Mouse (Mus musculus): ENCODE measurements at regions not wholly inside any gene's neighbourhood (a gene's known extent, or its start where the extent isn't known, plus 50 kb on each side); places are given as distances from the start of the nearest gene placed in this dataset.

DNA sequence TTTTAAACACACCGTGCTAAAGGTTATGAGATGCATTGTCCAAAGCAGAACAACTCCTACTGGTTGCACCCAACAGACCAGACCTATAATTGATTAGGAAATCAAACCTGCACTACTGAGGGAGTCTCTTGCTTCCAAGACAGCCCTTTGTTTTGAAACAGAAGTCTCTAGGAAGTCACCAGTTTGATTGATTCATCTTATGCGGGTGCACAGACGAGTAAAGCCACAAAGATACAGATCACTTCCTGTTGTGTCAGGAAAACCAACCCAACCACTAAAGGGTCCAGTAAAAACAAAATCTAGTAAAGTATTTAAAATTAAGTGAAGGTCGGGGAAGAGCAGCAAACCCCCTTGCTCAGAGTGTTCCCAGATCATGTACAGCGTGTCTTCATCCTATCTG is 58.3 kb upstream of the N6amt1 start:
- no peaks in the 10 kb centered on the region for H3K36me3 ChIP-seq
- H3K4me1 ChIP-seq, result no peaks in the 10 kb centered on the region
- no peak overlapping the region for H3K4me2 ChIP-seq
- H3K9ac ChIP-seq, result no peak overlapping the region
- H3K4me3 ChIP-seq, result no peak overlapping the region
- no peaks in the 10 kb centered on the region for H3K9me3 ChIP-seq
- H3K27ac ChIP-seq, result no peak overlapping the region
- ATAC-seq (ENCODE audit: insufficient number of reproducible peaks, low FRiP score, low TSS enrichment, low read depth), result no peak
- H3K27me3 ChIP-seq, result no peaks in the 10 kb centered on the region
- WGBS, result 84% methylated on average over 5 of the region's 5 CpGs

DNA sequence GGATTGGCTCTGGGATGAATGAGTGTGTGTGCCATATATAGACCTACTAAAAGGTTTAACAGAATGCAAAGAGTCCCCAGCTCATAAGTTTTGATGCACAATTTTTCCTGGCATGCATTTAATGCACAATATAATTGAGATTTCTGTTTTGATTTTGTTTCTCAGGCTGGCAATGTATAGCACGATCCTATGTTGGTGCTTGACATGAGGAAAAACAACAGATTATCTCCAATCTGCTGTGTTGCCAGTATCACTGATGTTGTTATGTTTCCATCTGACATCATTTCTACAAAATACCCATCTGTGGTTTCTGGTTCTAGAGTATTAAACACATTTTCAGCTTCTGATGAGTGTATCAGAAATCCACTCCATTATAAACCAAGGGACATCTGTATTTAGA is 61.2 kb upstream of the N6amt1 start:
- Histone ChIP-seq H3K27ac (no peak overlapping the region), H3K4me2 (no peak overlapping the region), H3K9me3 (no peaks in the 10 kb centered on the region), H3K4me1 (no peaks in the 10 kb centered on the region), H3K36me3 (no peaks in the 10 kb centered on the region), H3K4me3 (no peak overlapping the region), H3K27me3 (no peaks in the 10 kb centered on the region), H3K9ac (no peak overlapping the region)
- no peak for ATAC-seq (ENCODE audit: insufficient number of reproducible peaks, low FRiP score, low TSS enrichment, low read depth)
- 85% methylated on average over 1 of the region's 1 CpGs for WGBS

DNA sequence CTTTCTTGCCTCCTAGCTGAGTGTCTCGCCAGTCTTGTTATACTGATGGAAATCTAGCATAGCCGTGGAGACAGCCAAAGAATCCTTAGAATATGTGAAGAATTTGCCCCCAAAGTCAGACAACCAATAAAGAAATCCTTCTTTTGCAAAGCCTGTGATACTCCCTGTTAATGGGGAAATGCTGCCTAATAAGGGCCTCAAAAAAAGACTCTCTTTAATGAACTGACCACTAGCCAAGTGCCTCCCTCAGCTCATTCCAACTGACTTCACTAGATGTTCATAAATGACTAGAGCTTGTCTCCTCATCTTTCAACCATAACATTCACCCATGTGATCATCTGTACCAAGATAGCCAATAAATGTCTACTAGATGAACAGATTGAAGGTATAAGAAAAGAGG is 62.3 kb upstream of the N6amt1 start:
- Histone ChIP-seq H3K36me3 (no peaks in the 10 kb centered on the region), H3K4me1 (no peaks in the 10 kb centered on the region), H3K27me3 (no peaks in the 10 kb centered on the region), H3K9me3 (no peaks in the 10 kb centered on the region), H3K4me3 (no peak overlapping the region), H3K9ac (no peak overlapping the region), H3K4me2 (no peak overlapping the region), H3K27ac (no peak overlapping the region)
- ATAC-seq (ENCODE audit: insufficient number of reproducible peaks, low FRiP score, low TSS enrichment, low read depth), result no peak
- WGBS, result 73% methylated on average over 2 of the region's 2 CpGs

DNA sequence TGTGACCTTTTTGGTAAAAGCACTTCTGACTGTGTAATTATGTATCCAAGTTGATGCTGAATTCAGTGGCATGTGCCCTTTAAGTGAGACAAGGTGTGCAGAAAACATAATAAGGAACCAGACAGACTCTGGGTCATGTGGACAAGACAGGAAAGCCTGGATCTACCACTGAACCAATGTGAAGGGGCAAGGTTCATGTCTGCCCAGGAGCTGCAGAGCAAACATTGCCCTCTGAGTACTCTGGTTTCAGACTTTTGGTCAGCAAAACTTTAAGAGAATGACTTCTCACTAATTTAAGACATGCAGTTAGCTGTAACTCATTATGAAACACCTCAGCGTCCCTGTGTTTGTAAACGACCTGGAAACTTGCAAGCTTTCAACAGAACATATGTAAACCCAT is 68.3 kb upstream of the N6amt1 start:
- H3K27ac ChIP-seq, result no peak overlapping the region
- no peaks in the 10 kb centered on the region for H3K36me3 ChIP-seq
- no peaks in the 10 kb centered on the region for H3K9me3 ChIP-seq
- H3K9ac ChIP-seq, result no peak overlapping the region
- no peak overlapping the region for H3K4me3 ChIP-seq
- no peak for ATAC-seq (ENCODE audit: insufficient number of reproducible peaks, low FRiP score, low TSS enrichment, low read depth)
- WGBS, result 47% methylated on average over 2 of the region's 2 CpGs
- H3K4me2 ChIP-seq, result no peak overlapping the region
- H3K27me3 ChIP-seq, result no peaks in the 10 kb centered on the region
- no peaks in the 10 kb centered on the region for H3K4me1 ChIP-seq

DNA sequence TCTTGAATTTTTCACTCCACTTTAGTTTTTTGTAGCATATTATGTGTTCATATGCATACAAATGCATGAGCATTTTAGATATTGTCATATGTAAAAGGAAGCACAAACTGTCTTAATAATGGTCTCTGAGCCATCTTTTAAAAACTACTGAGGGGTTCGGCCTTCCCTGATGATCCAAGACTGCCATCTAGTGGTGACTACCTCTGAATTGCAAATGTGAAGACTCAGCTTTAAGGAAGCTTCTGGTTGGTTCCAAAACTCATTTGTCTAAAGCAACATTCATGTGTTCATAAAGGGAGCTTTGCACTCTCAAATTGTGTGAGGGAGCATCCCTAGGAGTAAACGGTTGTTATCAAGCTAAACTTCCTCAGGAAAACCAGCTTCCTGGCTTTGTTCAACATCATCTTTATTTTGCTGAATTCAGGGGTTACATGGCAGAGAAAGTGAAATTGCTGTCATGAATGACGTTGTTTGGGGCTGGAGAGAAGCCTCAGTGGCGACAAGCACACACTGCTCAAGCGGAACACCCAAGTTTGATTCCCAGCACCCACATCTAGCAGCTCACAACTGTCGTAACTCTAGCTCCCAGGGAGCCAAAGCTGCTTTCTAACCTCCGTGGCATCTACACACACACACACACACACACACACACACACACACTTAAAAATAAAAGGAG is 69.0 kb upstream of the N6amt1 start:
- WGBS, result 66% methylated on average over 7 of the region's 7 CpGs
- ATAC-seq (ENCODE audit: insufficient number of reproducible peaks, low FRiP score, low TSS enrichment, low read depth), result no peak
- Histone ChIP-seq H3K4me2 (no peak overlapping the region), H3K27ac (no peak overlapping the region), H3K36me3 (no peaks in the 10 kb centered on the region), H3K9ac (no peak overlapping the region), H3K27me3 (no peaks in the 10 kb centered on the region), H3K4me3 (no peak overlapping the region), H3K9me3 (no peaks in the 10 kb centered on the region), H3K4me1 (no peaks in the 10 kb centered on the region)

DNA sequence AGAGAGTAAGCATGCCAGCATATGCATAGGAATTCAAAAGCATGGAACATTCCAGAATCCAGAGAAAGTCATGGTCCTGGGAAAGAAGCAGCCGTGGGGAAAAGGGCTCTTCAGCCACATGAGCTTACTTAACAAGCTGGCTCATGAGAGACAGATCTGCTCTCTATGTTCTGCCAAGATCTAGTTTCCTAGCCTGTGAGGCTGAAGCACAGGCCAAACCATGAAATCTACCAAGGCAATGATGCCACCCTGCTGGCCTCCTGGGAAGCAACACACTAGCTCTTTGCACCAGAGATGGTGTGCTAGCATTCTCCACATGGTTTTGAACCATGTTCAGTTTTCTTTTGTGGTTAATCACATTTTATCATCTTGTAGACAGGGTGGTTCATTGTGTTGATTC is 75.5 kb upstream of the N6amt1 start:
- H3K4me1 ChIP-seq, result no peaks in the 10 kb centered on the region
- no peak overlapping the region for H3K4me2 ChIP-seq
- no peak for ATAC-seq (ENCODE audit: insufficient number of reproducible peaks, low FRiP score, low TSS enrichment, low read depth)
- no peak overlapping the region for H3K9ac ChIP-seq
- no peaks in the 10 kb centered on the region for H3K27me3 ChIP-seq
- 66% methylated on average over 1 of the region's 1 CpGs for WGBS
- H3K27ac ChIP-seq, result no peak overlapping the region
- no peaks in the 10 kb centered on the region for H3K9me3 ChIP-seq
- no peak overlapping the region for H3K4me3 ChIP-seq
- H3K36me3 ChIP-seq, result no peaks in the 10 kb centered on the region

DNA sequence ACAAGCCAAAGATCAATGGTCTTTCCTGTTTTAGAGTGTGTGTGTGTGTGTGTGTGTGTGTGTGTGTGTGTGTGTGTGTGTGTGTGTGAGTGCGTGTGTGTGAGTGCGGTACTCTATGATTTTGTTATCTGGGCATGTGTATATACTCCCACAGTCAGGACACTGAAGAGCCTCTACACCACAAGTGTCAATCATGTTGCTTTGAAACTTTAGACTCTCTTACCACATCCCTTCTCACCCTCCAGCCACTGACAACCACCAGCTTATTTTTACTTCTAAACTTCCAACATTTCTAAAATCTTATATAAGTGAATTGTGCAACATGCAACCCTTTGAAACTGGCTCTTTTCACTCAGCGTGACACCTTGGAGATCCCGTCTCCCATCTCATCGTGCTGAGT is 81.6 kb upstream of the N6amt1 start:
- Histone ChIP-seq H3K4me3 (no peak overlapping the region), H3K4me2 (no peak overlapping the region), H3K9me3 (no peaks in the 10 kb centered on the region), H3K27ac (no peak overlapping the region), H3K27me3 (no peaks in the 10 kb centered on the region), H3K4me1 (no peaks in the 10 kb centered on the region), H3K9ac (no peak overlapping the region), H3K36me3 (no peaks in the 10 kb centered on the region)
- no peak for ATAC-seq (ENCODE audit: insufficient number of reproducible peaks, low FRiP score, low TSS enrichment, low read depth)
- WGBS, result 94% methylated on average over 5 of the region's 5 CpGs

DNA sequence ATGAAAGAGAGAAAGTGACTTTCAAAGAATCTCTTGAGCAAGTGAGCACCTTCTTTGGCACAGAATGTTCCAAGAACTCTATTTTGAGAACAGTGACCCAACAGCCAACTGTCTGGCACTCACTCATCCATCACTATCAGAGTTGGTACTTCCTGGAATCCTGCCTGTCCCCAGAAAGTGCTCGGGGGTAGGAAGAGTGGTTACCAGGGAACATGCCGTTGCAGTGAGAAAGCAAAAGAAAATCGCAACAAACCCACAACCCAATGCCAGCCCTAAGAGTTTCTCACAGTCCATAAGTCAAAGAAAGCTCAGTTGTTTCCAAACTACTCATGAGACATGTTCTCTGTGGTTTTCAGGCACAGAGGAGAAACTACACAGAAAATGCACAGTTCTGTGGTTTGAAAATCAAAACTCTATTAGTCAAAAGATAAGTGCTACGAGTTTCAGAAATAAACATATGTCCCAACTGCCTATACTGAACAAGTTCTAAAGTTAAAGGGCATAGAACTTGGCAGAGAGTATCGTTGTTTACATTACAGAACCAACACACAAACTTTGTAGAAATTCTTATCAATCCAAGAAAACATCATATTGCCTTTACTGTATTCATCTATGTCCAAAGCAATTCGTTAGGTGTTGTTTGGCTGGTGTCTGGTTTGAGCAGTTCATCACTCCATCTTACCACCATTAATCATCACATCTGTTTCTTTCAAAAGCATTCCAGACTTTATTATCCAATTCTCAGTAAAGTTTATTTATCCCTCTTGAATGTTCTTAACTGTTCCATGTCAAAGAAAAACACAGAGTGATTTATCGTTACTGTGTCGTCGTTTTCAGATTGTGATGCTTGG is 85.8 kb upstream of the N6amt1 start:
- no peak overlapping the region for H3K27ac ChIP-seq
- ATAC-seq (ENCODE audit: insufficient number of reproducible peaks, low FRiP score, low TSS enrichment, low read depth), result no peak
- no peaks in the 10 kb centered on the region for H3K36me3 ChIP-seq
- H3K4me3 ChIP-seq, result no peak overlapping the region
- 58% methylated on average over 9 of the region's 9 CpGs for WGBS
- H3K27me3 ChIP-seq, result no peaks in the 10 kb centered on the region
- no peak overlapping the region for H3K4me2 ChIP-seq
- peaks cover 6% of the 10 kb centered on the region for H3K4me1 ChIP-seq
- no peak overlapping the region for H3K9ac ChIP-seq
- no peaks in the 10 kb centered on the region for H3K9me3 ChIP-seq

DNA sequence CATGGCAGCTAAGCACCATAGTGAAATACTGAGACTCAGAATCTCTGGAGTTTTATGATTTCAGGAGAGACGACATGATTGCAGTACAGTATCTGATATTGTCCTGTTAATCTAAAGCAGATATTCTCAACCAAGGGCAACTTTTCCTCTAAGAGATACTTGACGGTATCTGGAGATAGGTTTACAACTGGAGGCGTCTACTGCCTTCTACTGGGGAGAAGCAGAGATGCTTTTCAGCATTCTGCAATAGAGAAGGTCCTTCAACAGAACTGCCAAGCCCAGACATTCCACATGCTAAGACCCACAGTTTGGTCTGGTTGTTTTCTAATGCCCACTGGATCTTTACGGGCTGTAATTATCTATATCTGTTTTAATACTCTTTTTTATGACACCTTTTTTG is 86.5 kb upstream of the N6amt1 start:
- no peaks in the 10 kb centered on the region for H3K9me3 ChIP-seq
- 83% methylated on average over 4 of the region's 4 CpGs for WGBS
- H3K9ac ChIP-seq, result no peak overlapping the region
- H3K4me2 ChIP-seq, result no peak overlapping the region
- peaks cover 6% of the 10 kb centered on the region for H3K4me1 ChIP-seq
- no peak overlapping the region for H3K27ac ChIP-seq
- no peaks in the 10 kb centered on the region for H3K27me3 ChIP-seq
- ATAC-seq (ENCODE audit: insufficient number of reproducible peaks, low FRiP score, low TSS enrichment, low read depth), result no peak
- H3K4me3 ChIP-seq, result no peak overlapping the region
- no peaks in the 10 kb centered on the region for H3K36me3 ChIP-seq

DNA sequence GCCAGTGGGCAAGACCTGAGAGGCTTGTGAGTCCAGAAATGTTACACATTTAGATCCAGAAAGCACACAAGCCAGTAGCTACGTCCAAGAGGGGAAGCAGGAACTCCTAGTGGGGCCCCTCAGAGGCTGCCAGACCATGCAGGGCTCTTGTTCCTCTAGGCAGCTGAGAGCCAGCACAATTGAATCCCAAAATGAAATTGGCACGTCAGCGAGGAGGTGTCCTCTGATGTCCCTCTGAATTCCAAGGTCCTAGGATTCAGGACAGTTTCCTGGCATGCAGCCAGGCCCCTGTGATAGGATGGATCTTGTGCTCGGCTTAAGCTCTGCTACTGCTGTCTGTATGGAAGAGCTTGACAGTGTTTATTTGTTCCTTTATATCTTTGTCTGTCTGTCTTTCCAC is 90.4 kb upstream of the N6amt1 start:
- H3K27me3 ChIP-seq, result no peaks in the 10 kb centered on the region
- no peak overlapping the region for H3K9ac ChIP-seq
- H3K36me3 ChIP-seq, result no peaks in the 10 kb centered on the region
- no peak overlapping the region for H3K4me3 ChIP-seq
- 31% methylated on average over 4 of the region's 4 CpGs for WGBS
- H3K4me1 ChIP-seq, result peaks cover 9% of the 10 kb centered on the region
- no peak overlapping the region for H3K4me2 ChIP-seq
- ATAC-seq (ENCODE audit: insufficient number of reproducible peaks, low FRiP score, low TSS enrichment, low read depth), result no peak
- no peaks in the 10 kb centered on the region for H3K9me3 ChIP-seq
- H3K27ac ChIP-seq, result no peak overlapping the region

DNA sequence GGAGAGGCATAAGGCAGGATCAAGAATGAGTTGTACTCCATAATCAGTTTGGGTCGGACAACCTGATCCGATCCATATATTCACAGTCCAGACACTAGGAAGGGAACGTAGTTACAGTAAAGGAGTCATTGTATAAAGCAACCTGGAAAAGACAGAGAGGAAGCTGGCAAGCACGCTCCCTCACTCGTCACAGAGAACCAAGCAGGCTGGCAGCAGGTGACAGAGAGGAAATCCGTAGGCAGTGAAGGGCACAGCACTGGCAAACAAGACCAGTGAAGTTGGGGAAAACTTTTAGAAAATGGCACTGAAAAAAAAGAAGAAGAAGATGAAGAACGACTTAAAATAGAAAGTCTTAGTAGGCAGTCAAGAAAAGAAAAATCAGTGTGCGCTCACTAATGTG is 90.9 kb upstream of the N6amt1 start:
- H3K4me2 ChIP-seq, result no peak overlapping the region
- no peaks in the 10 kb centered on the region for H3K9me3 ChIP-seq
- H3K9ac ChIP-seq, result no peak overlapping the region
- H3K27ac ChIP-seq, result no peak overlapping the region
- no peak overlapping the region for H3K4me3 ChIP-seq
- H3K27me3 ChIP-seq, result no peaks in the 10 kb centered on the region
- H3K4me1 ChIP-seq, result peaks cover 9% of the 10 kb centered on the region
- WGBS, result 73% methylated on average over 8 of the region's 8 CpGs
- ATAC-seq (ENCODE audit: insufficient number of reproducible peaks, low FRiP score, low TSS enrichment, low read depth), result no peak
- H3K36me3 ChIP-seq, result no peaks in the 10 kb centered on the region

DNA sequence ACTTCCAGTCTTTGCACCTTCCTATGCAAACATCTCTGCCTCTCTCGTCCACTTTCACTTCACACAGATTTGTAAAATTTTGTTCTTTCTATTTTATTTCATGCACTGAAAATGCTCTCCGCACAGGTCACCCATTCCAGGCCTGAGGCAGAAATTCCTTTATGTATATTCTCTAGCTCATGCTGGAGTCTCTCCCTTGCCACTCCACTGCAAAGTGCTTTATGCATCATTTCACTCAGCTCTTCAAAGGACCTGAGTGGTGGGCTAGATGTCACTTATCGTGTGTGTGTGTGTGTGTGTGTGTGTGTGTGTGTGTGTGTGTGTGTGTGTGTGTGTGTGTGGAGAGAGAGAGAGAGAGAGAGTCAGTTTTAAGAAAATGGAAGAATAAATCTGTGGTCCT is 91.5 kb upstream of the N6amt1 start:
- WGBS, result 56% methylated on average over 3 of the region's 3 CpGs
- H3K27ac ChIP-seq, result no peak overlapping the region
- H3K4me1 ChIP-seq, result peaks cover 9% of the 10 kb centered on the region
- H3K9me3 ChIP-seq, result no peaks in the 10 kb centered on the region
- no peaks in the 10 kb centered on the region for H3K27me3 ChIP-seq
- no peak for ATAC-seq (ENCODE audit: insufficient number of reproducible peaks, low FRiP score, low TSS enrichment, low read depth)
- no peak overlapping the region for H3K4me2 ChIP-seq
- H3K36me3 ChIP-seq, result no peaks in the 10 kb centered on the region
- no peak overlapping the region for H3K9ac ChIP-seq
- H3K4me3 ChIP-seq, result no peak overlapping the region
